Mouse (Mus musculus) lung, postnatal 36 days (tissue): ENCODE data around the gene Bax.
"Not testable (repeated sequence)": the region's sequence is repeated elsewhere in the genome, so short reads cannot be mapped to it uniquely, and the experiment has no call there.

Experiments used
- DNase-seq: peaks from one replicate; pipeline ENCODE4 v3.0.0; 2022; ENCODE audit warnings: mixed read lengths

Bax gene

GRCm38 (mm10) chr7:45481374-45481927 is 14.8 kb upstream of the Bax start, which contains the start of gene Tulp2:
TSS of gene Tulp2 (plus strand) at chr7:45481877.
- peak; percentile 89 for DNase-seq

- not testable (repeated sequence) for DNase-seq
Observed at GRCm38 (mm10) chr7:45480310-45480709, 13.6 kb upstream of the Bax start.

- DNase-seq, result no peak
Observed at GRCm38 (mm10) chr7:45478774-45479173, 12.1 kb upstream of the Bax start.

- DNase-seq, result peak; percentile 83
Observed at GRCm38 (mm10) chr7:45477003-45477402, 10.3 kb upstream of the Bax start.

- DNase-seq, result no peak
Observed at GRCm38 (mm10) chr7:45476453-45476852, 9.8 kb upstream of the Bax start.

GRCm38 (mm10) chr7:45475291-45475969 is 8.7 kb upstream of the Bax start:
- DNase-seq, result peak; percentile 67

GRCm38 (mm10) chr7:45470869-45471268 is 4.2 kb upstream of the Bax start:
- DNase-seq, result peak; percentile 93

- DNase-seq, result peak; percentile 86
Observed at GRCm38 (mm10) chr7:45467090-45467670, 482 bp upstream of the Bax start.

- DNase-seq, result no peak
Observed at GRCm38 (mm10) chr7:45465549-45465948, 1.1 kb downstream of the Bax start.

- DNase-seq, result no peak
Observed at GRCm38 (mm10) chr7:45465112-45465511, 1.6 kb downstream of the Bax start.

GRCm38 (mm10) chr7:45463987-45464778 is 2.5 kb downstream of the Bax start:
- DNase-seq, result no peak

GRCm38 (mm10) chr7:45462868-45463267 is 3.8 kb downstream of the Bax start:
- DNase-seq, result not testable (repeated sequence)

- DNase-seq, result no peak
Observed at GRCm38 (mm10) chr7:45462325-45462724, 4.4 kb downstream of the Bax start.

- DNase-seq, result no peak
Observed at GRCm38 (mm10) chr7:45461781-45462180, 4.9 kb downstream of the Bax start.

- no peak for DNase-seq
Observed at GRCm38 (mm10) chr7:45461326-45461725, 5.4 kb downstream of the Bax start.

- DNase-seq, result peak; percentile 83
Observed at GRCm38 (mm10) chr7:45460860-45461314, 5.8 kb downstream of the Bax start.

GRCm38 (mm10) chr7:45460377-45460776 is 6.3 kb downstream of the Bax start:
- no peak for DNase-seq

- DNase-seq, result peak; percentile 99
Observed at GRCm38 (mm10) chr7:45459564-45460140, 7.0 kb downstream of the Bax start, which contains the start of gene Ftl1. TSS of gene Ftl1 (minus strand) at chr7:45459884.

- peak; percentile 91 for DNase-seq
Observed at GRCm38 (mm10) chr7:45458748-45459563, 7.7 kb downstream of the Bax start.

GRCm38 (mm10) chr7:45457204-45458060 is 9.3 kb downstream of the Bax start:
- peak; percentile 66 for DNase-seq

GRCm38 (mm10) chr7:45456721-45457203 is 9.9 kb downstream of the Bax start:
- no peak for DNase-seq
